Mouse (Mus musculus) skeletal muscle tissue, adult 2 months (tissue): ENCODE results near the gene Il1r2.

Experiments used
- DNase-seq: peaks from one replicate; pipeline ENCODE4 v3.0.0-alpha.2; 2012; ENCODE audit warnings: low read depth, low spot score

Gene Il1r2

DNA sequence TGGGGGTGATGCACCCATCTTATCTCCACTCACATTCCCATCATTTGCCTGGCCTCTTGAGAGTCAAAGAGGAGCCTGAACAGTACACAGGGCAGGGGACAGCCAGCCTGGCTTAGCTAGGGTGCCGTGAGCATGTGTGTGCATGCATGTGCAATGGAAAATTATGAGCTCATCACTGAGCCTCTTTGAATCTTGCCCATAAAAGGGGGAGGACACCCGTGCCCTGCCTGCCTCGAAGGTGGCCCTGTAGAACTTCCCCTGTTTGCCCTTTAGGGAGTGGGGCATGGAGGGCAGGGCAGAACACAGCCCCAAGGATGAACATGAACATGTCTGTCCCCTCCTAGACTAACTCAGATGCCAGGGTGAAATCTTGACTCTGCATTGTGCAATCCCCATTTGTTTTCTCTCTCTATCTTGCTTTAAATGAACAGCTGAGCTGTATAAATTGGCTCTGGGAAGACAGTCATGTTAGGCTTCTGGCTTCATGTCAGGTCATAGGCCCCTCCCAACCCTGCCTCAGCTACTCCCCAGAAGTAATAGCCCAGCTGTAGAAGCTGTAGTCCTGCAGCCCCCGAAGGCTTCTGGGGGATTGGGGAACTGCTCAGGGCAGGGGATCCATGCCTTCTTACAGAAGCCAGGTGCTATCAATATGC is 14.6 kb upstream of the Il1r2 start:
- peak; percentile 11 for DNase-seq

DNA sequence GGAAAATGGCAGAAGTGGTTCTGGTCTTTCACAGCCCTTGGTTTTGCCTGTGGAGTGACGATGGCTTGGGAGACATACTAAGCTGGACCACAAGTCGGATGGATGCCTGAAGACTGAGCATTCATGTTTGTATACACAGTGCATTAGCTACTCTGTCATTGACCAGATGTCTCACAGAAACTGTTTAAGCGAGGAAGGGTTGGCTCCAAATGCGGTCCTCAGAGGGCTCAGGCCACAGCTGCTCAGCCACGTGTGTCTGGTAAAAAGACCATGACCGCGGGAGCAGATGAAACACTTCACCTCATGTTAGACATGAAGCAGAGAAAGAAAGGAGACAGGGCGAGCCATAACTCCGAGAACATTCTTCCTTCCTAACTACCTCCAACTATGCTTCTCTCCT is 12.5 kb upstream of the Il1r2 start:
- DNase-seq = no peak

DNA sequence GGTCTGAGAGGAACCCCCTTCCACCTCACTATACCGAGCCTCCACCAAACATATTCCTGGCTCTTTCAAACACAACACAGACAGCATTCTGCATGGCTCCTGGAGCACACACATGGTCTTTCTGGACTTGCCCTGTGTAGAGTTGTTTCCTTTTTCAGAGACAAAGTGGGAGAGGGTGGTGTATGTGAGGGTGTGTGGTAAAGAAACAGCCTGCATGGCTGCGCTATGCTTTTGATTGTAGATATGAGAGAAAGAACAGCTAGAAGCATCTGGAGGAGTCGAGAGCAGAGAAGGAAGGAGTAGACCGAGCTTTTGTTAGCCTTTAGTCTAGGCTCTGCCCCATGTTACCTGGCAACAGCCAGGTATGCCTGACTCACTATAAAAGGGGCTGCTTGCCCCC is 10.5 kb upstream of the Il1r2 start:
- no peak for DNase-seq

DNA sequence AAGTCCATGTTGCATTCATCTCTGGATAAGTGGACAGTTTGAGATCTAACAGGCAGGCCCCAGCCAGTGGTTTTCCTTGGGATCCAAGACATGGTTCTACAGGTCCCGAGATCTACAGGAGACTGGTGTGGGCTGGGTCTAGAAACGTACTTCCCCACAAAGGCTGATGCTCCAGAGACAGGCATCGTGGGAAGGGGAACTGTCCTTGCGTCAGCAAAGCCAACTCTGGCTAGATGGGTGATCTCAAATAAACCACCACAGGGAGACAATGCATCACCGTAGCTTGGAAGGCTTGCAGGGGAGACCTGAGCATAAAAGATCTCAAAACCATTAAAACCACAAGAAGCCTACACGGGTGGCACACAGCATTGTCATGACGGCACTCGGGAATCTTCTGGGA is 9.4 kb upstream of the Il1r2 start:
- DNase-seq = no peak

DNA sequence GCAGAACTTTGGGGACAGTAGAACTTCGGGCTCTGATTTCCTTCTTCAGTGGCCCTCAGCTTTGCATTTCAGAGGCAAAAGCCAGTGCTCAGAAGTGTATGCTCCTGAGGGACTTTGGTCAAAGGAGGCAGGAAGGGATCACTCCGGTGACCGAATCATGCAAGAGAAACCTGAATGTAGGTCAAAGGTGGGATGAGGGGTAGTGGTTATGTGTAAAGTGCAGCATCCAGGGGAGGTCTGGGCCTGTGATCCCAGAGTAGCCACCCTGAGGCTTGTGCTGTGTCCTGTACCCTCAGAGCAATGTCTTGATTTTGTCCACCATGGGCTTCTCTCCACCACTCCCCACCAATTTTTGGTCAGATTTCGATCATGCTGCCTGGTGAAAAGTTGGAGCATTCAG is 1.3 kb upstream of the Il1r2 start:
- no peak for DNase-seq

DNA sequence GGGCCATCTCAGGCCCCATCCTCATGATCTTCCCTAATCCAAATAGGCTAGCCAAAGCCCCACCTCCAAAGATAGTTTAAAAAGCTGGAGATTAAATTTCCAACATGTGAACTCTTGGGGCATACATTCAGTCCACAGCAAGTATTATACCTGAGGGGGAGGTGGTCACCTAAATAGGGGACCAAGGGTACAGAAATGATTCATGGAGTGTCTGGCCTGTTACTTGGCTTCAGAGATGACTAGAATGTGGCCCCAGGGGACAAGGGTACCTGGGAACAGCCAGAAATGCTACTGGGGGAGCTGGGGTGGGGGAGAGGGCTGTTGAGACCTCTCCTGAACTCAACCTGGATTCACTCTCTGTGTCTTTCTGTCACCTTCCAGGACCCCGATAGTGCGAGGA is 3.4 kb downstream of the Il1r2 start:
- DNase-seq = no peak

DNA sequence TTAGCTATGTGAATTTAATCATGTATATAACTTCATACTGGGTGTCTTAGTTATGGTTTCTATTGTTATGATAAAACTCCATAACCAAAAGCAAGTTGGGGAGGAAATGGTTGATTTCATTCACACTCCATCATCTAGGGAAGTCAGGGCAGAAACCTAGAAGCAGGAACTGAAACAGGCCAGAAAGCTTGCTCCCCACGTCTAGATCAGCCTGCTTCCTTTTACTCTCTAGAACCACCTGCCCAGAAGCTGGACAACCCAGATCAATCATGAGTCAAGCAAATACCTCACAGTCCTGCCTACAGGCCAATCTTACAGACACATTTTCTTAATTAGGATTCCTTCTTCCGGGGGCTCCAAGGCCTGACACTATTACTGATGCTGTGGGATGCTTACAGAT is 7.2 kb downstream of the Il1r2 start:
- DNase-seq = no peak

DNA sequence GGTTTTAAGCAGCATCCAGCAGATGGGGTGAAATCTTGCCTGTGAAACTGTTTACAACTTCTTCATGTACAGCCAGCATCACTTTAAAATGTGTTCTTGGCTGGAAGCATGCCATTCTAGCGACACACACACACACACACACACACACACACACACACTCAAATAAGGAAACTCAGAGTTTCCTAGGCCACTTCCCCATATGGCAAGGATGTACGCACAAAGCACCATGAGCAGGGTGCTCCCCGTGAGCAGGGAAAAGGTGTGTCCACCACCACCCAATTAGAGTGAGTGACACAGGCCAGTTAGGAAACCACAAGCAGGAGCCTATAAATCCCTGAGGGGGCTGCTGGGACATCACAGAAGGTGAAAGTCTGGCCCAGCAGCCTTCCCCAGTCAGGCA is 10.5 kb downstream of the Il1r2 start:
- DNase-seq = no peak

DNA sequence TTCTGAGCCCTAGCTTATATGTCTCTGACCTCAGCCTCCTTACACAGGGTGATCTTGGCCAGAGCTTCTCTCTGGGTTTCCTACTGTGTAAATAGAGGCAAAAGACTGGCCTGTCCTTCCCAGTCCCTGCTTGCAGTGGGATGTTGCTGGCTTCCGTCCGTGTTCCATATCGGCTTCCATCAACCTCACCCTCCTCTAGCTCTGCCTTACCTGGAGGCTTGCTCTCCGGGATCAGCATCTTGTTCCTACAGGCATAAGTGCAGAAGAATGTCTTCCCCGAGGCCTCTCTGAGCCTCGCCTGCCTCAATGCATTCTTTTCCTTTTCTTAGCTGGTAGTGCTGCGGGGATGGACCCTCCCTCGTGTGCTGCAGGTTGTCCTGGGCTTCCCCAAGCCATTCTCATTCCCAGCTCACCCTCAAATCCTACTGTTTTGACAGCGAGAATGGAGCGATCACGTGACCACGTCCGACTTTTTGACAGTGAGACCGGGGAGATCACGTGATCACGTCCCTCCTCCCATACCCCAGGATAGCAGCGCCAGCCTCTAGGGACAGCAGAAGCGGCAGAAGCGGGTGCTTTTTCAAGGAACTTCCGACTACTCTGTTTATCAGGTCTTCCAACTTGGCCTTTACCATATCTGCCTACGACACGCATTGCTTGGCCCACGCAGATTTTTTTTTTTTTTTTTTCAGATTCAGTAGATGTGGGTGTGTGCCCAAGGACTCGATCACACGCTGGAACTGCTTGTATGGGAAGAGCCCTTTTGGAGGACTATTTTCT is 11.7 kb downstream of the Il1r2 start:
- peak; percentile 85 for DNase-seq

DNA sequence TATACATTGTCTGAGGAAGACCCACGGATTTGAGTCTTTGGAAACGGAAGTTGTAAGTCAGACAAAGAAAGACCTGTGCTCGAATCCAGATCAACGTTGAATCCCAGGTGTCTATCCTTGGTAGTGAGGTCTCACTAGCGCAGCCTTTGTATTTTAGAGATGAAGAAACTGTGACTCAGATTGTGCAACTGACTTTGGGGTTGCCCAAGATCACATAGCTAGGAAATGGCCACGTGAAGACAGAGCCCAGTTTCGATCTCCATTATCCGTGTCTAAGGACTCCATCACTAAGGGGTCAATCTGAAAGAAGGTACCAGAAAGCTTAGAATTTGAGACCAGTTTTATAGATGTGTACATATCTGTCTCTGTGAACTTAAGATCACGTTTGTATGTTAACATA is 17.3 kb downstream of the Il1r2 start:
- no peak for DNase-seq

DNA sequence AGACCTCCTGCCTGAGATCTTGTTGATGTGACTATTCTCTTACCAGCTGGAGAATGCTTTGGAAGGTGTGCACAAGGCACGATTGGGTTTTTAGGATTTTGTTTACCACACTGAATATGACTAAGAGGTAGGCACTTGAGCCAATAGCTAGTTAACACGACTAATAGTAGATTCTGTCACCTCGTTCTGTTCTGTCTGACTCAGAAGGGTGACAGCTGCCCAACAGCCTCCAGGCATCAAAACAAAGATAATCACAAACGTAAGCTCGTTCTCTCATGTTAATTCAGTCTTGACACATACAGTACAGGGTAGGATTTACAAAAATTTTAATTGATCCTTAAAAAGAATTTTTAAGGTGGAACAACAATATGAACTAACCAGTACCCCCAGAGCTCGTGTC is 18.7 kb downstream of the Il1r2 start:
- no peak for DNase-seq

DNA sequence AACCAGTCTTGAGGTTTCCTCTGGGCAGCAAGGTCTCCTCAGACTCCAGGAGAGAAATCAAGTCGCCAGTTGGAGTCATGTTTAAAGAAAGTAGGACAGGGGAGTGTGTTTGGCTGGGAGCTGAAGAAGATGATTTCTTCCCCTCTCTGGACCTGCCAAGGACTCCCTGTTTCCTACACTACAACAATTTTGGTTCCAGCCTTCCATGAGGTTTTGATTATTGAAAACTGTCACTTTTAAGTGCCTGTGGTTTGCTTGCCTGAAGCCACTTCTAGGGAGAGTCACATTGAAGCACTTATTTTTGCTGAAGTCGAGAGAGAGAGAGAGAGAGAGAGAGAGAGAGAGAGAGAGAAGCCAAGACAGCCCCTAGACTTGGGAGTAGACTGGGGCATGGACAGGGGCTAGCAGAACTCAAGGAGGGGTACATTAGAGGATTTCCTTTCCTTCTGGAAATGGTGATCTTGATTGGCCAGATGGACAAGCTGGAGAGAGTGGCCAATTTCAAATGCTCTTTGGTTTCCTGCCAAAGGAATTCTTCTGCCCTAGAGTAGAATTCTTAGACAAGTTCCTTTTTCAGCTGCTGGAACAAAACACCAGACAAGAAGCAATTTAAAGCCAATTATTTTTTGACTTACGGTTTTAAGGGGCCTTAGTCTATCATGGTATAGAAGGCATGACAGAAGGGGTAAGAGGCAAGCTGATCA is 20.9 kb downstream of the Il1r2 start:
- peak; percentile 78 for DNase-seq

DNA sequence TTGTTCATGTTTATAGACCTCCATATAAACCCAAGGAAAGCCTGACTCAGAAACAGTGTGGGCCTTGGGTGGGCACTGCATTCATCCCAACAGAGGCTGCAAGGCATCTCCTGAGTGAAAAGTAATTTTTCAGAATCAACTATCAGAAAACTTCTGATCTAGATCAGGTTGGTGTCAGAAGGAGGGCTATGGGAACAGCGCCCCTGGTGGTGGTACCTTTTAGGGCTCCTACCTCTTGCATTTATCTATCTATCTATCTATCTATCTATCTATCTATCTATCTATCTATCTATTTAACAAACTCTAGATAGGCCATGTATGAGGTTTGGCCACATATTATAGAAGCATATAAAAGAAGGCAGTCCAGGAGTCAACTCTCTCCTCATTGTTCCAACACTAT is 21.7 kb downstream of the Il1r2 start:
- no peak for DNase-seq

DNA sequence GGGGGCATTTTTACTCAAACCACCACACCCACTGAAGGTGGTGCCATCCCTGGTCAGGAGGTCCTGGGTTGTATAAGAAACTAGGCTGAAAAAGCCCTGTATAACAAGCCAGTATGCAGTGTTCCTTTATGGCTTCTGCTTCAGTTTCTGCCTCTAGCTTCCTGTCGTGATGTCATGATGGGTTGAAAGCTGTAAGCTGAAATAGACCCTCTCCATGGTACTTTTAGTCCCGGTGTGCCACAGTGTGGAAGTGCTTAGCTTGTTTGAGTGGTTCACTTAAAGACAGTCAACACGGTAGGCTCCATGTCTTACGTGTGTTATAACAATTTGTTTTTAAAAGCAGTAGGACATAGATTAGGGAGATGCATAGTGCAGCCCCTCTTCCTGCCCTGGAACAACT is 32.4 kb downstream of the Il1r2 start:
- DNase-seq = no peak

DNA sequence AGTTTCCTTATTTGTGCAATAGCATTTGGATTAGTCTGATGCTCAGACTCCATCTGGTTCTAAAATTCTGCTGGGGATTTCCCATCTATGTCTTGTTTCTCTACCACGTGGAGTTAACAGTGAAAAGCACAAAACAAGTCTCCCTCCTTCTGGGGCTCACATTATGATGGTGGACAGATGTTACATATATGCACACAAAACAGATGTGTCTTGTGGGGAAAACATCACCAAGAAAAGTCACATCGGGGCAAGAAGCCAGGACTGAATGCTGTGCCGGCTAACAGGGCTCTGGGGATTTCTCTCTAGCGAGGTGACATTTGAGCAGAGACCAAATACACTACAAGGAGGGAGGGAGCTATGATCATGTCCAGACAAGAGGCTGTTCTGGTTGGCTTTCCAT is 32.8 kb downstream of the Il1r2 start:
- no peak for DNase-seq

DNA sequence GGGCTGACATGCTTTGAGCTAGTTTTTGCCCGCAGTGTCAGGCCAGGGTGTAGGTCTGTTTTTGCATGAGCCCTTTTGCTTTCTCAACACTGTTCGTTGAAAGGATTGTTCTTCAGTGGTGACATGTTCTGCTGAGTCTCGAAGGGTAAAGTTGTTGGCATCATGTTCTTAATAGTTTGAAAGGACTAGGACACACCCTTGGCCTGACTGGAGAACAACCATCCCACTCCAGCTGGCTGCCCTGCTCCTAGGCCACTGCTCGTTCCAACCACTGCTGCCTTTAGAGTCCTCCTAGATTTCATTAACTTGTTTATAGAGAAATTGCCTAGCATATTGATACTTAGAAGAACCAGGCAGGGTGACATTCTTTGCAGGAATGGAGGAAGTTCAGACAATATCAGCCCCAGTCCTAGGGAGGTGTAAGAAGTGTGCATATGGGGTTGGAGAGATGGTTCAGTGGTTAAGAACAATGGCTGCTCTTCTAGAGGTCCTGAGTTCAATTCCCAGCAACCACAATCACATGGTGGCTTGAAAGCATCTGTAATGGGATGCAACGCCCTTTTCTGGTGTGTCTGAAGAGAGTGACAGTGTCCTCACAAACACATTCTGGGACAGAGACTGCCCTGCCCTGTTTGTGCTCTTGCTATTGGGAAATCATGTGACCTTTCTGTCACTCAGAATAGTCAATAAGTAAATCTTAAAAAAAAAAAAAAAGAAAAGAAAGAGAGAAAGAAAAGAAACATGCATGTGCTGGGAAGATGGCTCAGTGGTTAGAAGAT is 34.3 kb downstream of the Il1r2 start:
- peak; percentile 68 for DNase-seq

DNA sequence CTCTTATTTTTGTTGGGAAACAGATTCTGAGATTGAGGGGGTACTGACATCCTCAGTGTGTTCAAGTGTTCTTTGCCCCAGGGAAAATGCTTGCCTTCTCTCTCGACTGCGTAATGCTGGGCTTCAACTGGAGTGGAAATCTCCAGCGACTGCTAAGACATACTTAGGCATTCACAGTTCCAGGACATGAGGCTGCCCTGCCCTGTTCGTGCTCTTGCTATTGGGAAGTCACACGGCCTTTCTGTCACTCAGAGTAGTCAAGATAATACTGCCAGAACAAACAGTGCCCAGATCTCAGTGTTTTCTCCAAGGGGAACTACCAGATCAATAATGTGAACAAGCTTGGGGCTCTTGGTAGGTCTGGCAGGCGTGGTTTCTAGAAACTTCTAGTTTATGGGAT is 35.9 kb downstream of the Il1r2 start:
- DNase-seq = peak; percentile 75

DNA sequence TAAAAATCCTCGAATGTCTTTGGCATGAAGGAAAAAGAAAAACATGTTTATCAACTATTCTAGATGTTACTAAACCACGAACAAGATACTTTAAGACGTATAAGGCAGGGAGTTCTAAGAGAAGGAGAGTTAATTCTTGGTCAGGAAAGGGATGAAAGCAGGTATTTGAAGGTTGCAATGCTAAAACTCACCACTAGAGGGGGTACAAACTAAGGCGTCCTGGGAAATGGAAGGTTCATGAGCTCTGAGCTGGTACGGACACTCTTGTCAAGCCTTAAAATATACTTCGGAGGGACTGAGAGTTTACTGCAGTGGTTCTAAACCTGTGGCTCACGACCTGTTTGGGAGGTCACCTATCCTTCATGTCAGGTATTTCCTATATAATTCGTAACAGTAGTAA is 41.4 kb downstream of the Il1r2 start:
- DNase-seq = peak; percentile 64

DNA sequence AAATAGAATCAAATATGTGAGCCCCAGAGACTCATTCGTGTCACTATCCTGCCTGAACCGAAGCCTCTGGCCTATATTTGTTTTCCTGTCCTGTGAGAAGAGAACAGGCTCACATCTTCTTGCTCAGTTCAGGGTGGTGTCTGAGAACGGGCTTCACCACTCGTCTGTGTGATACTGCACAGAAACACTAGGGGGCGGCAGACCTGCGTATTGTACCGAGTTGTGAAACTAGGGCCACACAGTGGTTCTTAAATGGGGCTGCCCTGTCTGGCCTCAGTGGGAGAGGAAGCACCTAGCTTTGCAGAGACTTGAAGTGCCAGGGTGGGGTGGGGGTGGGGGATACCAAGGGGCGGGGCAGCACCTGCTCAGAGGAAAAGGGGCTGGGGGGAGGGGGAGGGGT is 42.5 kb downstream of the Il1r2 start:
- DNase-seq = peak; percentile 77

DNA sequence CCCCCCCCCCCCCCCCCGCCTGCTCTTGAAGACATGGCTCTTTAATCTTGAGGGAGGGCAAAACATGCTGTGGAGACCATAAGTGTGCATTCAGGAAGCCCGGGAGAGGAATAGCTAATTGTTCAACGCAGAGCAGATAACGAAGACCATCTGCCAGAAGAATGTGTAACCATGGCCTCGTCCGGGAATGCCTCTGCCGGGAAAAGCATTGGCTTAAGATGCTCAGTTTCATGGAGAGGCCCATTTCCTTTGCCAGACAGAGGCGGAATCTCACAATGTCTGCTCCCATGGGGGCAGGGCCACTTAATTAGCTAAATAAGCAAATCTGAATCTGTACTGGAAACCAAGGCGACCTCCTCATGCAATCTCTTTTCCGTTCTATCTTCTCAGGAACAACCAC is 43.7 kb downstream of the Il1r2 start:
- DNase-seq = peak; percentile 42

DNA sequence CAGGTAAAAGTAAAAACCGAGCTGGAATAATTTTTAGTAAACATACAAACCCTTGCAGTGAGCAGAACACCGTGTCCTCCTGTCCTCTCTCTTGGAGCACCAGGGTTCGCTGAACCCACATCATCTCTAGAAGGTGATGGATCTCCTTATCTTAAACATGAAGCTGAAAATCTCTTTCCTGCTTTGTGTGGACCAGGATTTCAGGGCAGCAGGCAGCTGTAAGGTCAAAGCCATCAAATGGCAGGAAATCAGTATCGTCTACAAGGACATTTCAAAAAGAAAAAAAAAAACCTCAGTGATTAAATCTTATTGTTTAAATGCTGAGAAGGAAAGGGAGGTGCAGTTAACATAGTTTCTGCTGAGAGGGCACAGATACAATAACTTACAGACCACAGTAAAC is 50.4 kb downstream of the Il1r2 start:
- DNase-seq = no peak

DNA sequence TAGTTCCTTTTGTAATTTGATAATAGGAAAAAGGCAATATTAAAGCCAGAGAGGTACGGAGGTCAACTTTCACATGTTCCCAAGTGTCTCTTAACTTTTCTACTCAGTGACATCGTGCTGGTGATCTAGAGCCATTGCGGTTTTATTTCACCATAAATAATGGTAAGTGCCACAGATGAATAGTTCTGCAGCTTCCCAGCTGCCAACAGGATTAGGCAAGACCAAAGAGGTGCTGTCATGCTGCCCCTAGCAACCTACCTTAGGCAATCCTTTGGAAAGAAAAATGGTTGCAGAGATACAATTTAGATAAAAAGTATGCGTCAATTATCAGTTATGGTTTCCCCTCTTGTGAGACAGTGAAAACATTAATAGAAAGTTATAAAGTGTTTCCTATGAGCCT is 54.6 kb downstream of the Il1r2 start:
- DNase-seq = no peak
